Mouse (Mus musculus) cerebellum, postnatal 4 days (tissue): Measurements from ENCODE around the gene Chd9.
"Not testable (repeated sequence)": the region's sequence is repeated elsewhere in the genome, so short reads cannot be mapped to it uniquely, and the experiment has no call there.

ENCODE experiments used
- DNase-seq, 2 experiments: peaks; one replicate each; pipeline ENCODE4 v3.0.0; 2022; ENCODE audit warnings: low spot score in 2 of 2, mixed read lengths in 1 of 2

The Chd9 gene

DNA sequence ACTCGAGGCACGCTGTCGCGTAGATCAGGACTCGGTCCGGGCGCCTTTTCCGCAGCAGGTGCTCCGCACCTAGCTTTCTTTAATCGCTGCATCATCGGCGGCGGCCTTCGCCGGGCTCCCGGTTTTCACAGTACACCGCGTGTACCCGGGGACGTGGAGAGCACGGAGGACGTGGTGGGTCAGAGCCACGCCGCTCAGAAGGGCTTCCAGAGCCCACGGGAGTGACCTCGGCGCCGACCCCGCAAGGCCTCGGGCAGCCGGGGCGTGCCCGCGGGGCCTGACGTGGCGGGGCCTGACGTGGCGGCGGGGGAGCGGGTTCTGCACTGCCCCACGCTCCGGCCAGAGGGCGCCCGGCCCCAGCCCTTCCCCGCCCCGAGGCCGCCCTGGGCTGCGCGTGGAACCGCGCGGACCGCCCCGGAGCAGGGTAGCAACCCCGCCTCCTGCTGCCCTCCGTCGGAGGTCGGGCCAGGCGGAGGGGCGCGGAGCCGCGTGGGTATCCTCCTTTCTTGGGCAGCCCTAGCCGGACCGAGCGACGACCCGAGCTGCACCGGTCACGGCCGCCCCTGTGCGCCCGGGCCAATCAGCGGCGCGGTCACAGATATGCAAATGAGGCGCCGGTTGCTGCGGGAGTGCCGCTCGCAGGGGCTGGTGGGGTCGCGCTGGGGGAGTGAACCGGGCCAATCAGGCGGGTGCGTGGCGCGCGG lies 79.8 kb downstream of the Chd9 start:
- peak; percentile 86 to 92 for DNase-seq

DNA sequence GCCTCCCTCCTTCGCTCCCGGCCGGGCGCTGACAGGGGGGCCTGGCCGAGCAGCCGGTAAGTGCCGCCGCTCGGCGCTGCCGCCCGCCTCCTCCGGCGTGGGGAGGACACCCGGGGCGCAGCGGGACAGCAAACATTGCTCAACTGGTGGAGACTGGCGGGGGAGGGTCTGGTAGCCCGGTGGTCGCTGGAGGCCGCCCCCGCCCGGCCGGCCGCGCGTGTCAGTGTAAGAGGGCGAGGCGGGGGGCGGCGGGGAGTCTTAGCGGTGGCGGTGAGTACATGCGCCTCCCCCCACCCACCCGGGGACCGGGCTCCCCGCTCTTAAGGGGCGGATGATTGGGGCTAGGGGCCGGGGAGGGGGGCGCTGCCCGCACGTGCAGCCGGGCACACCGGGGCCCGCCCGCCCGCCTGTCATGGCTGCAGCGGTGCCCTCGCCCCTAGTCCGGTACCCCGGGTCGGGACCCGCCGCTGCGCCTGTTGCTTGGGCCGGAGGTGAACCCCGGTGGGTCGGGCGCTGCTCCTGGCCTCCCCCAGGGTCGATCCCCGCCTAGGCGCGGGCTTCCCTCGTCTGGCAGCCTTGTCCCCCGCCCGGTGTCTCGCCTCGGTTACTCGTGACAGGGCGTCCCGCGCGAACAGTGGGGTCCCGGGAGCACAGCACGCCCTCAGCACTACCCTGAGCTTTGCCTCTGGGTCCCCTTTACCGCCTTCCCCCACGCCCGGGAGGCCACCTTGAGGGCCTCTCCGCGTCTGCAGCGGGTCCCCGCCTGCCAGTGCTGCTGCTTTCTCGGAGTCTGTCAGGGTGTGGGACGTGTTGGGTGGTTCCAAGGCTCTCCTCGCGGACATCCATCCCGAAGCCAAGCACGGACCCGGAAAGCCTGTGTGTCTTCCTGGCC lies 80.7 kb downstream of the Chd9 start:
- peak; percentile 26 to 58 for DNase-seq

DNA sequence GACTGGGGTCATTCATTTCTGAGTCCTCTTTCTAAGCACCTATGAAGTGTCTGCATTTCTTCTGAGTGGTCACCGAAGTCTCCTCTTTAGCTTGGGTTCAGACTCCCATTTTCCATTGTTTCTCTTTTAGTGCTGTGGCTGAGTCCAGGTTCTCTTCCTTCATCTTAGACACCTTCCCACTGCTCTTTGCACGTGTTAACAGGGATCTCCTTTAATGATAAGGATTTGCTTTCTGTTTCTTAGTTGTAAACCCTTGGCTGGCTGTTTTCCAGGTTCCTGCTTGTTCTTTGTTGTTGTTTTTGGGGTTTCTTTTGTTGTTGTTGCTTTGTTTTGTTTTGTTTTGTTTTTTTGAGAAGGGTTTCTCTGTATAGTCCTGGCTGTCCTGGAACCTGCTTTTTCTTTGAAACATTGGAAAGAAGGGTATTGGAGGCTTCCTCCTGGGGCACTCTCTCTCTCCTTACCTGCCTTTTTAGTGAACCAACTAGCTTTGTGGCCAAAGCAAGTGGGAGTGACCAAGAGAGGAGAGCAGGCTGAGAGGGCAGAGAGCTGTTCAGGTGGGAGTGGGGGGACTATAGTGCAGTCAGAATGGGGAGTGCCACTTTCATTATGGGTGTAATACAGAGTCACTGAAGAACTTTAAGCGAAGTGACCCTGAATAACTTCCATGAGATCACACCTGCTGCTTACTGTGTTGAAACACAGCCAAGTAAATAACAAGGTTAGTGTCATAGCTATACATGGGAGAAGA lies 95.2 kb downstream of the Chd9 start:
- no peak for DNase-seq

DNA sequence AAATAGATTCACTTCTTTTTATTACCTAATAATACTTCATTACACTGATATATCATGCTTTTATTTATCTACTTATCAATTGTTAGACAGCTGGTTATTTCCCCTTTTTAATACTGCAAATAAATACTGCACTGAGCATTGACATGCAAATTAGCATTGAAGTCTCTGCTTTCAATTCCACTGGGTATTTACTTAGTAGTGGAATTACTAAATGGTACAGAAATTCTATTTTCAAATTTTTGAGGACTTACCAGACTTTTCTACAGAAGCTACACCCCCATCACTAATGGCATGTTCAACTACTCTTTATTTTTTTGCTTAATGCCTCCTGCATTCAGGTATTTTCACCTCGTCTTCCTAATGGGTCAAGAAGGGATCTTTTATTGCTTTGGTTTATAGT lies 100.3 kb downstream of the Chd9 start:
- DNase-seq, result no peak

DNA sequence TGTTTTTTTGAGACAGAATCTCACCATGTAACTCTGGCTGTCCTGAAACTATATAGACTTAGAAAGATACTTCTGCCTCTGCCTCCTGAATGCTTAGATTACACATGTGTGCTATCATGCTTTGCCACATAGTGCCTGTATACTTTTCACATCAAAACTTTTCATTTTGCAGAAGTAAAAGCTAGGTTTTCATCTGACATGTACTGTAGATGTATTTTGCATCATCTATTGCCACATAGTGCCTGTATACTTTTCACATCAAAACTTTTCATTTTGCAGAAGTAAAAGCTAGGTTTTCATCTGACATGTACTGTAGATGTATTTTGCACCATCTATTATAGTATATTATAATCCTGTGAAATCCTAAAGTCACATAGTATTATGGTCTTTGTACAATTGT lies 102.0 kb downstream of the Chd9 start:
- not testable (repeated sequence) for DNase-seq

DNA sequence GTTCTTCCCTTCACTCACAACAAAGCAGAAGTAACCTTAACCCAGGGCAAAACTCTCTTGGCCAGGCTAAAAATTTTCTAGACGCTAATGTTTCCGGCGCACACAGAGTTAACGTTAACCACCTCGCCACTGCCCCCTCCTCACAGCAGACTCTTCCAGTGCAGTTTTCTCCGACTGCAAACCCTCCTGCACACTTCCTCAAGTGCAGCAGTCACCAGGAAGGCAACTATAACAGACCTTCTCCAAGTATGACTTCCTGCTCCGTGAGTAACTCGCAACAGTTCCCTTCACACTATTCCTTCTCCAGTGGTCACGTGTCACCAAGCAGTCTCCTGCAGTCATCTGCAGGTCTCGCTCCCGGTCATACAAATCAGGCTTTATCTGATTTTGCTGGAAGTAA lies 104.8 kb downstream of the Chd9 start:
- DNase-seq, result no peak

DNA sequence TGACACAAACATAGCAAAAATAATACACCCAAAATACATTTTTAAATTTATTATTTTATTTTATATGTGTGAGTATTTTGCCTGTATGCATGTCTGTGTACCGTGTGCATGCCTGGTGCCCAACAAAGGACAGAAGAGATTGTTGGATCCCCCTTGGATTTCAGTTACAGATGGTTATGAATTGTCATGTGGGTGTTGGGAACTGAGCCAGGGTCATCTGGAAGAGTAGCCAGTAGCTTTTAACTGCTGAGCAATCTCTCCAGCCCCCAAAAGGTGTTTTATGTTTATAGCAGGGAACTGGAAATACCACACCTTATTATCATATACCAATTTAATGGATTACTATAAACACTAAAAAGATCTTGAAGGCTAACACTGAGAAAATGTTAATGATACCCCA lies 106.6 kb downstream of the Chd9 start:
- DNase-seq, result no peak

DNA sequence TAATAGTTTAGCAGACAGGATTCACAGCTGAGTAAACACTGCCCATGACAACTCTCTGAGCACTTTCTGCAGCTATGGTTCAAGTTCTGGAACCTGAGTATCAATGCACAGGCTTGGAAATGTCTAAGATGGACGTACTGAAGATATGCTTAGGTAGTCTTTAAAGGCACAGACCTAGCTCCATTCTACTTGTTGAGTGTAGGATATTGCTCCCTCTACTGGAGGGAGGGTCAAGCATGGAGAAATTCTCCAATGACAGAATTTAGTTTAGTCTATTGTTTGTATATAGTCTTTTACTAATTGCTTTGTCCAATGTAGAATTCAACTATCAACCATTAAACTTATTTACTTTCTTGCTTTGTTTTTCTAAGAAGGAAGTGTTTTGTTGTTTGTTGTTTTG lies 108.7 kb downstream of the Chd9 start:
- no peak for DNase-seq

DNA sequence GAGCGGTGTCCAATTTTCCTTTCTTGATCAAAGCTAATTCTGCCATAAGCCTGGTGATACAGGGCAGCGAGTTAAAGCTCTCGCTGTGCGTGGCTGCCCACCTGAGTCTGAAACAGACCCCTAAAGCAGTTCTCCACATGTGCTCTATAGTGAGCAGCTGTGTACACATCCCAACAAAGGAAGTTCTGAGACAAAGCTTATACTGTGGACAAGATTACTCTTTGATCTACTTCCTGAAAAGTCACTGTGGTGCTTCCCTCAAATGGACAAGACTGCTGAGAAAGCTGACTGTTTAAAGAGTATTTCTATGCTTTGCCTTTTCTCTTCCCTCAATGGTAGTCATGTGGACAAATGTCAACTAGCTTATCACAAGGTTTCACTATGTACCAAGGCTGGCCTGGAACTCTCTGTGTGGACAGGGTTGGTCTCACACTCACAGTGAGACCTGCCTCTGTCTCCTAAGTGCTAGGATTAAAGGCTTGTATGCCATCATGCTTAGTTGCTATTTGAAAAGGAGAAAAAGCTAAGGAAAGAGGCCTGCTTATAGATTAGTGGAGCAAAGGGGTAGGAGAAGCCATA lies 110.3 kb downstream of the Chd9 start:
- DNase-seq, result no peak

DNA sequence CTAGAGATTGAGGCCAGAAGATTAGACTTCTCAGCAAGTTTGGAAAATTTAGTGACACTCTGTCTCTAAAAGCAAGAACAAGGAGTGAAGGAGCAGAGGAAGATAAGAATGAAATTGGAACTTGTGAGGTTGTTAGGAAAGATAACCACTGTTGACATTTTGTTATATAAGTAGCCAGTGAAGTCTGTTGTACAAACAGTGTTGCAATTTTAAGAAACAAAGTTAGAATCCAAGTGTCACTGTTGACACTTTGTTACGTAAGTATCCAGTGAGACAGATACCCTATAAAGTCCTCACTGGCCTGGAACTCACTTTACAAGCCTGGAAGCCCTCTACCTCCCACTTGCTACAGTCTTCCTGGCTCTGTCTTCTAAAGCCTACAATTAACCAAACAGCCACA lies 111.7 kb downstream of the Chd9 start:
- DNase-seq, result no peak

DNA sequence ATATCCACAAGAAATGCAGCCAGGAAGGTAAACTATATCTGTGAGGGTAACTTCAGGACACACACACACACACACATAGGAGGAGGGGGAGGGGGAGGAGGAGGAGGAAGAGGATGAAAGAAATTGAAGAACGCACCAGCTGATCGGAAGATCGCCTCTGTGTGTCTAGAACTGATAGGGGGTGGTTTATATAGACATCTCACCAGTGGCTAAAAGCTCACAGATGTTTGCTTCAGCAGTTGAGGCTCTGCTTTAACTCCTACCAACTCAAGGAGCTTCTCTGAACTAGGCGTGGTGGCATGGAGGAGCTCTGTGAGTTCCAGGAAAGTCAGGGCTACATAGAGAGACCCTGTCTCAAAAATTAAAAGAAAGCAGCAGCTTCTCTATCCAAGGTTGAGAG lies 115.6 kb downstream of the Chd9 start:
- no peak for DNase-seq

DNA sequence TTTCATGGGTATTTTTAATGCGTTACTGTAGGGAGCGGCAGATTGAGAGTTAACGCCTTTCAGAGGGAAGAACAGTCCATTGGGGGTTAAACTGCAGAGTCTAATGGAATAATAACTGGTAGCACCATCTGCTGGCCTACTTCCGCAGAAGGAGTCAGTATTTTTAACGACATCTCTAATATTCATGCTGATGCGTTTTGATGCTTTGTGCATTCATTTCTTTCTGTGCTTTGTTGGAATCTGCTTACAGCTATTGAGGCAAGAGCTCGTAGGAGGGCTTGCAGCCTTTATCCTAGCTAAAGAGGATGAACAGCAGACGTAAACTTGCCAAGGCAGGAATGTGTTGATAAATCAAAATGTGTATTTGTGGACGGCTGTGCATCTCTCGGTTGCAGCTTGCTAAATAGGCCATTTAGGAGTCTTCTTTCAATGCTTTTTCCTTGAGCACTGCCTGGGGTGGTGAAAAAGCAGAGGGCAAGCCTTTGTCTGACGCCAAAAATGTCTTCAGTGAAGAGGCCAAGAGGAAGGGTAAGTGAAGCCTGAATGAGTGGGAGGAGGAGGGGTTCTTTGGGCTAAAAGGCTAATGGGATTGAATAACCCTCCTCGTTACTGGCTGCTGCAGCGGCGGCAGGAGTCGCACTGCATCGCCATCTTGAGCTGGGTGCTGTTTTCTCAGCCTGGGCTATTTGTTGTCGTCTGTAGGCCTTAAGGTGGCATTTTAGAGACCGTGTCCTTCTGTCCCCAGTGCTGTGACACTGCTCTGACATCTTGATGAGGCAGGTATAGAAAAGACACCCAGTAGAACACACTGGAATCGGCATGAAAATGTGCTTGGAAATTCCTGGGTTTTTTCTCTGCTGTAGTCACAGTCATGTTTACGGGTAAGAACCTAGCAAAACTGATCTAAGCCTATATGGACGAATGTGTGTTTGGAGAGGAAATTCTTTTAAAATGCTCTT lies 126.9 kb downstream of the Chd9 start:
- DNase-seq, result peak; percentile 34 to 76

DNA sequence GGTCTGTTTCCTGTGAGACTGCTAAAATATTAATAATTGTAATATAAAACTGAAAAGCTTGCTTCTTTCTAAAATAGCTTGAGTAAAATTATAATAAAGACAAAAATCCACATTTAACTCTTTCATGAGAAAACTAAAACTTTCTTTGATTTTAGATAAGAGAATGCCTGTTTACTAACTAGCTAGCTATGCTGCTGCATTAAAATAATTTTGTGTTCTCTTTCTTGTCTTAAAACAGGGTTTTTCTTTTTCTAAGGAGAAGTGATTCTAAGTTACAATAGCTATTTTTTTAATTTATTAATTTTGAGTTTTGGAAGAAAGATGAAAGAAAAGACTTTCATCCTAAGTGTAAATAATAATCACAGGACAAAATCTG lies 127.6 kb downstream of the Chd9 start:
- DNase-seq, result no peak

DNA sequence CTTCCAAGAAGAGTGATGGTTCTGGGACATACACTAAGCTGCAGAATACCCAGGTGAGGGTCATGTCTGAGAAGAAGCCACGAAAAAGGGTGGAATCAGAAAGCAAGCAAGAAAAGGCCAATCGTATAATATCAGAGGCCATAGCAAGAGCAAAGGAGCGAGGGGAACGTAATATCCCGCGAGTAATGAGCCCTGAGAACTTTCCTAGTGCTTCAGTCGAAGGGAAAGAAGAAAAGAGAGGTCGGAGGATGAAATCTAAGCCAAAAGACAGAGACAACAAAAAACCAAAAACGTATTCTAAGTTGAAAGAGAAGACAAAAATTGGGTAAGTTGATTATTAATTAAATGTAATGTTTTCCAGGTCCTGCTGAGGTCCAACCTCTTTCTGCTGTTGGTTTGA lies 128.2 kb downstream of the Chd9 start:
- no peak for DNase-seq

DNA sequence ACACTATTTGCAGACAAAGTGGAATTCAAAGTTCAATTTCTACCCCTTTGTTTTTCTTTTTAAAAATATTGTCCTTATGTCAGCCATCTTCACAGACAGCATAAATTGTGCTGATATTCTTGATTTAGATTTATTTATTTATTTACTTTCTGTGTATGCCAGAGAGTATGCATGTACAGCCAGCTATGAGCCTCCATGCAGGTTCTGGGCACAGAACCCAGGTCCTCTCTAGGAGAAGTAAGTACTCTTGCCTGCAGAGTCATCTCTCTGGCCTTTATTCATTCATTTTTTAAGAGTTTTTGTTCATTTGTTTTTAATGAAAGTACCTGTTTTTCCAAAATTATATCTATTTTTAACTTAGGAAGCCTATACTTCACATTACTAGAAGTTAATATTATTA lies 129.6 kb downstream of the Chd9 start:
- no peak for DNase-seq

DNA sequence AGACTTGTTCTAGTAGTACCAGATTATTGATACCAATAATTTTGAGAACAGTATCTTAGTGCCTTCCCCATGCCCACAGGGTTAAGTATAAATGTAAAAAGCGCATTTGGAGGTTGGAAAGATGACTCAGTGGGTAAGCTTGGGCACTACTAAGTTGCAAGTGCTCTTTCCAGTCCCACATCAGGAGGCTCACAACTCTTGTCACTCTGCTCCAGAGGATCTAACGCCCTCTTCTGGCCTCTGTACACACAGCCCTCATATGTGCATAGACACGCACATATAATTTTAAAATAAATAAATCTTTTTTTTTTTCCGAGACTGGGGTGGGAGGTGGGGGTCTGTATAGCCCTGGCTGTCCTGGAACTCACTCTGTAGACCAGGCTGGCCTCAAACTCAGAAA lies 131.6 kb downstream of the Chd9 start:
- DNase-seq, result no peak

DNA sequence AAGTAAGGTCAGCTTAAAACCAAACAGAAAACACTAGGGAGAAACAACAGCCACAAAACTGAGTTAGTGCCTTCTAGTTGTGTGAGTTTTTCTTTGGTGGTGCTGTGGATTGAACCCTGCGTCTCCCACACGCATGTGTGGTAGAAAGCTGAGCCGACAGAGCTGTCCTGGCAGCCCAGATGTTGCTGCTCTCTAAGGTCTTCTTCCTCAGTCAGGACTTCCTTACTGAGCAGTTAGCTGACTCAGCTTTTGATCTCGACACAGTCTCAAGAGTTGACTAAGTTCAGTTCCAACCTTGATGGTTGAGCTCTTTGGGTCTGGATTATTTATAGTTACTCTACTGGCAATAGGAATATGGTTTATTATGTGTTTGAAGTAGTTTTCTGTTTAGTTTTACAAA lies 133.5 kb downstream of the Chd9 start:
- no peak for DNase-seq

DNA sequence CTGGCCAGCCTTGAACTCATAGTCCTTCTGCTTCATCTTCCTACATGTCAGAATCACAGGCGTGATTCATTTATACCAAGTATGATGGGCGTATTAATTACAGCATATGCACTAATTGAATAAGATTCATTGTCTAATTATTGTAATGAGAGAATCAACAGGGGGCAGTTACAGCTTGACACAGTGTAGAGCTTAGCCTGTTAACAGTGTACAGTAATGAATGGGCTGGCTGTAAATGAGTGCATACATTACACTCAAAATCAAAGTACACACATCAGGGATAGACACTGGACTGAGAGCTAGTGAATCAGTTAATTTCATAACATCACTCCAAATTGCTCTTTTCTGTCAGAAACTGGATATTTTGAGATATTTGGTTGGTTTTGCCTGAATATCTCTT lies 135.9 kb downstream of the Chd9 start:
- DNase-seq, result no peak

DNA sequence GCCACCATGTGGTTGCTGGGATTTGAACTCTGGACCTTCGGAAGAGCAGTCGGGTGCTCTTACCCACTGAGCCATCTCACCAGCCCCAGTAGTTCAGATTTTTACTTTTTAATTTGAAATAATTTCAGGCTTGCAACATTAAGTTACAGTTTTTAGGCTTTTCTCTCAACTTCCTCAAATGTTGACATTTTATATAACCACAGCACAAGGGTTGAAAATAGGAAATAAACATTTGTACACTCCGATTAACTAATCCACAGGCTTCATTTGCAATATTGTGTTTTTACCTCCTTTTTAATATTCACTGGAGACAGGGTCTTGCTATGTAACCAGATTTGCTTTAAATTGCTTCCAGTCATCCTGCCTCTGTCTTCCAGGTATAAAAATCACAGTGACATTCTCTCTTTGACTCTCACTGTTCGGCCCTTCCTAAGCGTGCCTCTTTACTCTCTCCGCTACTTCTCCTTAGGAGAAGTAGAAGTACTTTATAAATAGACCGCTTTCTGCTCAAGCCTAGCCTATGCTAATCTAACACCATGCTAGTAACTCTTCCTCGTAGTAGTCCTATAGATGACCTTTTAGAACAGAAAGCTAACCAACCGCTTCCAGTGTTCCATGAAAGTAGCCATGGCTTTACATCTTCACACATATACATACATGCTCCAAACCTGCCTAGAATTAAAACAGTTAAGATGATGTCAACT lies 137.5 kb downstream of the Chd9 start:
- DNase-seq, result no peak

DNA sequence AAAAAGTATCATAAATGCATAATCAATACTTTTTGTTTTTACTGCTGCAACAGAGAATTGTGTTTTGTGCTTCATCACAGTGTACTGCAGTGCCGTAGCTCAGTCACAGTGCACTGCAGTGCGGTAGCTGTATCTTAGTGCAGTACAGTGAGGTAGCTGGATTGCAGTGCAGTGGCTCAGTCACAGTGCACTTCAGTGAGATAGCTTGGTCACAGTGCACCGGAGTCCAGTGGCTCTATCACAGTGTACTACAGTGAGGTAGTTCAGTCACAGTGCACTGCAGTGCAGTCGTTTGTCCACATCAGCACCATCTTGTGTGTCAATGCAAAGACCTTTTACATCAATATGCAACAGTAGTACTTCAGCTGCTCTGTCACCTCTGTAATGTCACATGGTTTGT lies 140.2 kb downstream of the Chd9 start:
- no peak for DNase-seq
